ENCODE assay signal across 7 mouse cellular contexts in genomic region chr5:8622596-8623231, GRCm38 (mm10). TPM values are rescaled to one million over a fixed set of nuclear protein-coding genes. Genes with fewer than 3 reads are reported as not detected.
A peak's percentile ranks its signal among the peaks of the same experiment; 100 is the strongest.
DNase-seq lines count a peak whose midpoint lies in the region; ATAC-seq and TF ChIP-seq lines count a peak whose summit lies in the region.

Gene Rundc3b (minus strand): TSS chr5:8622952.

- peak; percentile 2; the same call in 1 of the 2 replicates for TF ChIP-seq CTCF in brain, embryonic 14.5 days (IDR thresholded peaks at IDR 0.05; ENCODE audit: borderline replicate concordance, extremely low read depth, insufficient read depth, insufficient read length)

- H3K9me3 ChIP-seq in heart, embryonic 12.5 days (replicated peaks) = no peaks in the 10 kb centered on the region
- H3K9me3 ChIP-seq in kidney, embryonic 16.5 days (ENCODE audit: low read length) = no peaks in the 10 kb centered on the region

- peak within 1 kb of the TSS; percentile 100 for H3K4me2 ChIP-seq in heart, embryonic 12.5 days
- peak within 1 kb of the TSS; percentile 99 for H3K4me2 ChIP-seq in kidney, embryonic 16.5 days (replicated peaks; ENCODE audit: low read depth, low read length)

- peak; percentile 72 for TF ChIP-seq POLR2A in brain, embryonic 14.5 days (IDR thresholded peaks at IDR 0.05; ENCODE audit: borderline replicate concordance, extremely low read depth, insufficient read depth, insufficient read length, poor library complexity, severe bottlenecking)

- under 1% methylated on average over 60 of the region's 74 CpGs for WGBS in heart, embryonic 12.5 days
- WGBS in kidney, embryonic 16.5 days = under 1% methylated on average over 46 of the region's 74 CpGs

- peak within 1 kb of the TSS; percentile 80 for H3K4me3 ChIP-seq in heart, embryonic 12.5 days
- peak within 1 kb of the TSS; percentile 85 for H3K4me3 ChIP-seq in kidney, embryonic 16.5 days (ENCODE audit: low read length)

- no peaks in the 10 kb centered on the region for H3K36me3 ChIP-seq in heart, embryonic 12.5 days
- H3K36me3 ChIP-seq in kidney, embryonic 16.5 days (ENCODE audit: insufficient read depth, low read length) = no peaks in the 10 kb centered on the region

- peak within 1 kb of the TSS; percentile 76 for H3K9ac ChIP-seq in heart, embryonic 12.5 days
- peak within 1 kb of the TSS; percentile 71 for H3K9ac ChIP-seq in kidney, embryonic 16.5 days (replicated peaks; ENCODE audit: low read length)

- peak; percentile 97 for ATAC-seq in heart, embryonic 12.5 days (ENCODE audit: insufficient number of reproducible peaks, low FRiP score)
- ATAC-seq in kidney, embryonic 16.5 days (ENCODE audit: low FRiP score, low TSS enrichment) = peak; percentile 99
- peak; percentile 79 for ATAC-seq in monocyte, adult 5-6 weeks (replicated peaks; ENCODE audit: insufficient number of reproducible peaks, low FRiP score, low TSS enrichment, poor library complexity, severe bottlenecking)

- H3K27me3 ChIP-seq in heart, embryonic 12.5 days (replicated peaks) = no peaks in the 10 kb centered on the region
- H3K27me3 ChIP-seq in kidney, embryonic 16.5 days (ENCODE audit: insufficient read depth, low read length) = no peaks in the 10 kb centered on the region

- no peak within 1 kb of the TSS for H3K27ac ChIP-seq in heart, embryonic 12.5 days (ENCODE audit: poor library complexity, severe bottlenecking)
- H3K27ac ChIP-seq in kidney, embryonic 16.5 days (ENCODE audit: low read length) = no peak within 1 kb of the TSS

- no peaks in the 10 kb centered on the region for H3K4me1 ChIP-seq in heart, embryonic 12.5 days (replicated peaks)
- H3K4me1 ChIP-seq in kidney, embryonic 16.5 days (ENCODE audit: insufficient read depth, low read length) = no peaks in the 10 kb centered on the region

- peak; percentile 99 for DNase-seq in brain, embryonic 14.5 days (ENCODE audit: low read depth)
- DNase-seq in fat pad, adult 2 months (ENCODE audit: extremely low read depth, low read depth, low spot score) = peak; percentile 31
- peak; percentile 83 for DNase-seq in liver
- peak; percentile 82 to 85 for DNase-seq in spleen, postnatal 36 days (ENCODE audit: low spot score in 2 of 2)

RNA-seq across cellular contexts. Expression of gene Rundc3b, which starts in this region (rescaled TPM):
- polyA plus RNA-seq in brain, embryonic 14.5 days (2012; rRNA removed) = 28.8 and 37.1 TPM in 2 replicates
- polyA plus RNA-seq in heart, embryonic 12.5 days (2016; fragmentation: Nextera tagmentation; extraction: Ambion mirVana) = 1.4 and 1.7 TPM in 2 replicates
- polyA plus RNA-seq in kidney, embryonic 16.5 days (2015; fragmentation: Nextera tagmentation; extraction: Ambion mirVana) = 1.8 and 2.4 TPM in 2 replicates
- total RNA-seq in monocyte, adult 5-6 weeks (2017) = 3.0 to 13.9 TPM (median 4.0 TPM) in 3 replicates

Comparison
In these comparisons a context has a peak if more than half of its experiments do, and no peak if none do; other contexts are left out.
1. DNase-seq: peak in every context shown above with its lines; median percentile 99 in brain, embryonic 14.5 days; 84 in spleen, postnatal 36 days; 83 in liver; 31 in fat pad, adult 2 months.